Mouse (Mus musculus): ENCODE measurements around the gene Ypel4. TPM values are rescaled to one million over a fixed set of nuclear protein-coding genes. Genes with fewer than 3 reads are reported as not detected.
A peak's percentile ranks its signal among the peaks of the same experiment; 100 is the strongest.

Gene Ypel4
- polyA plus RNA-seq, 1 experiment from 2014 or later: 6.2 TPM

- Histone ChIP-seq H3K9me3 (replicated peaks; ENCODE audit: control insufficient read depth, low read length) (no peaks in the 10 kb centered on the region), H3K4me3 (ENCODE audit: low read depth, low read length) (no peak overlapping the region), H3K4me2 (ENCODE audit: low read depth, low read length) (no peak overlapping the region), H3K27me3 (ENCODE audit: control insufficient read depth, insufficient read depth, low read length) (no peaks in the 10 kb centered on the region), H3K9ac (replicated peaks; ENCODE audit: low read length) (no peak overlapping the region), H3K27ac (replicated peaks; ENCODE audit: low read depth, low read length) (no peak overlapping the region), H3K36me3 (replicated peaks; ENCODE audit: control insufficient read depth, insufficient read depth, low read depth, low read length) (no peaks in the 10 kb centered on the region; the same call in 1 of the 2 replicates), H3K4me1 (ENCODE audit: control insufficient read depth, insufficient read depth, low read length) (no peaks in the 10 kb centered on the region)
- no peak for ATAC-seq (replicated peaks; ENCODE audit: insufficient number of reproducible peaks, low FRiP score, low TSS enrichment, low read depth)
- WGBS: 51% methylated on average over 1 of the region's 1 CpGs
- no peak for DNase-seq (ENCODE audit: low spot score)
These were observed 26.3 kb upstream of the Ypel4 start for GRCm38 (mm10) chr2:84707523-84707922.

- H3K9ac ChIP-seq (replicated peaks; ENCODE audit: low read length): no peak overlapping the region
- no peak overlapping the region for H3K27ac ChIP-seq (replicated peaks; ENCODE audit: low read depth, low read length)
- 90% methylated on average over 2 of the region's 2 CpGs for WGBS
- no peaks in the 10 kb centered on the region for H3K4me1 ChIP-seq (ENCODE audit: control insufficient read depth, insufficient read depth, low read length)
- H3K36me3 ChIP-seq (replicated peaks; ENCODE audit: control insufficient read depth, insufficient read depth, low read depth, low read length): no peaks in the 10 kb centered on the region; the same call in 1 of the 2 replicates
- no peak overlapping the region for H3K4me2 ChIP-seq (ENCODE audit: low read depth, low read length)
- no peaks in the 10 kb centered on the region for H3K9me3 ChIP-seq (replicated peaks; ENCODE audit: control insufficient read depth, low read length)
- H3K27me3 ChIP-seq (ENCODE audit: control insufficient read depth, insufficient read depth, low read length): no peaks in the 10 kb centered on the region
- DNase-seq (ENCODE audit: low spot score): no peak
- H3K4me3 ChIP-seq (ENCODE audit: low read depth, low read length): no peak overlapping the region
- no peak for ATAC-seq (replicated peaks; ENCODE audit: insufficient number of reproducible peaks, low FRiP score, low TSS enrichment, low read depth)
These were observed 22.0 kb upstream of the Ypel4 start for GRCm38 (mm10) chr2:84711898-84712297.

- Histone ChIP-seq H3K27me3 (ENCODE audit: control insufficient read depth, insufficient read depth, low read length) (no peaks in the 10 kb centered on the region), H3K27ac (replicated peaks; ENCODE audit: low read depth, low read length) (peak overlapping the region; percentile 91), H3K9ac (replicated peaks; ENCODE audit: low read length) (peak overlapping the region; percentile 89), H3K9me3 (replicated peaks; ENCODE audit: control insufficient read depth, low read length) (no peaks in the 10 kb centered on the region), H3K4me1 (ENCODE audit: control insufficient read depth, insufficient read depth, low read length) (no peaks in the 10 kb centered on the region), H3K4me3 (ENCODE audit: low read depth, low read length) (peak overlapping the region; percentile 85), H3K36me3 (replicated peaks; ENCODE audit: control insufficient read depth, insufficient read depth, low read depth, low read length) (no peaks in the 10 kb centered on the region; the same call in 1 of the 2 replicates), H3K4me2 (ENCODE audit: low read depth, low read length) (peak overlapping the region; percentile 63)
- DNase-seq (ENCODE audit: low spot score): peak; percentile 25
- peak; percentile 37 for ATAC-seq (replicated peaks; ENCODE audit: insufficient number of reproducible peaks, low FRiP score, low TSS enrichment, low read depth)
- under 1% methylated on average over 20 of the region's 26 CpGs for WGBS
These were observed 19.4 kb upstream of the Ypel4 start for GRCm38 (mm10) chr2:84714422-84714810.

- Histone ChIP-seq H3K27ac (replicated peaks; ENCODE audit: low read depth, low read length) (peak within 1 kb of the TSS; percentile 91), H3K36me3 (replicated peaks; ENCODE audit: control insufficient read depth, insufficient read depth, low read depth, low read length) (no peaks in the 10 kb centered on the region; the same call in 1 of the 2 replicates), H3K4me3 (ENCODE audit: low read depth, low read length) (peak within 1 kb of the TSS; percentile 85), H3K4me2 (ENCODE audit: low read depth, low read length) (peak within 1 kb of the TSS; percentile 76), H3K9me3 (replicated peaks; ENCODE audit: control insufficient read depth, low read length) (no peaks in the 10 kb centered on the region), H3K4me1 (ENCODE audit: control insufficient read depth, insufficient read depth, low read length) (no peaks in the 10 kb centered on the region), H3K27me3 (ENCODE audit: control insufficient read depth, insufficient read depth, low read length) (no peaks in the 10 kb centered on the region), H3K9ac (replicated peaks; ENCODE audit: low read length) (peak within 1 kb of the TSS; percentile 89)
- peak; percentile 96 for ATAC-seq (replicated peaks; ENCODE audit: insufficient number of reproducible peaks, low FRiP score, low TSS enrichment, low read depth)
- under 1% methylated on average over 105 of the region's 107 CpGs for WGBS
- DNase-seq (ENCODE audit: low spot score): peak; percentile 98
These were observed 18.9 kb upstream of the Ypel4 start, which contains the start of gene Zdhhc5 for GRCm38 (mm10) chr2:84714811-84715561. Gene Zdhhc5, minus strand, starts transcription at chr2:84715180.

GRCm38 (mm10) chr2:84715562-84716361 lies 18.1 kb upstream of the Ypel4 start:
- Histone ChIP-seq H3K27me3 (ENCODE audit: control insufficient read depth, insufficient read depth, low read length) (no peaks in the 10 kb centered on the region), H3K4me2 (ENCODE audit: low read depth, low read length) (peak overlapping the region; percentile 76), H3K4me1 (ENCODE audit: control insufficient read depth, insufficient read depth, low read length) (no peaks in the 10 kb centered on the region), H3K4me3 (ENCODE audit: low read depth, low read length) (peak overlapping the region; percentile 85), H3K9ac (replicated peaks; ENCODE audit: low read length) (peak overlapping the region; percentile 89), H3K27ac (replicated peaks; ENCODE audit: low read depth, low read length) (peak overlapping the region; percentile 91), H3K9me3 (replicated peaks; ENCODE audit: control insufficient read depth, low read length) (no peaks in the 10 kb centered on the region), H3K36me3 (replicated peaks; ENCODE audit: control insufficient read depth, insufficient read depth, low read depth, low read length) (no peaks in the 10 kb centered on the region)
- ATAC-seq (replicated peaks; ENCODE audit: insufficient number of reproducible peaks, low FRiP score, low TSS enrichment, low read depth) (peak; percentile 93), DNase-seq (ENCODE audit: low spot score) (peak; percentile 92)
- under 1% methylated on average over 33 of the region's 33 CpGs for WGBS

GRCm38 (mm10) chr2:84716423-84717355 lies 17.2 kb upstream of the Ypel4 start:
- 36% methylated on average over 9 of the region's 9 CpGs for WGBS
- no peaks in the 10 kb centered on the region for H3K36me3 ChIP-seq (replicated peaks; ENCODE audit: control insufficient read depth, insufficient read depth, low read depth, low read length)

GRCm38 (mm10) chr2:84717357-84717756 lies 16.5 kb upstream of the Ypel4 start:
- Histone ChIP-seq H3K9ac (replicated peaks; ENCODE audit: low read length) (no peak overlapping the region), H3K27ac (replicated peaks; ENCODE audit: low read depth, low read length) (no peak overlapping the region), H3K36me3 (replicated peaks; ENCODE audit: control insufficient read depth, insufficient read depth, low read depth, low read length) (no peaks in the 10 kb centered on the region), H3K4me2 (ENCODE audit: low read depth, low read length) (no peak overlapping the region), H3K4me1 (ENCODE audit: control insufficient read depth, insufficient read depth, low read length) (no peaks in the 10 kb centered on the region), H3K27me3 (ENCODE audit: control insufficient read depth, insufficient read depth, low read length) (no peaks in the 10 kb centered on the region), H3K9me3 (replicated peaks; ENCODE audit: control insufficient read depth, low read length) (no peaks in the 10 kb centered on the region), H3K4me3 (ENCODE audit: low read depth, low read length) (no peak overlapping the region)
- 92% methylated on average over 4 of the region's 4 CpGs for WGBS
- no peak for ATAC-seq (replicated peaks; ENCODE audit: insufficient number of reproducible peaks, low FRiP score, low TSS enrichment, low read depth)
- no peak for DNase-seq (ENCODE audit: low spot score)

More at GRCm38 (mm10) chr2:84716423-84717355, 17.2 kb upstream of the Ypel4 start:
- Histone ChIP-seq H3K4me1 (ENCODE audit: control insufficient read depth, insufficient read depth, low read length) (no peaks in the 10 kb centered on the region), H3K4me2 (ENCODE audit: low read depth, low read length) (peak overlapping the region; percentile 76), H3K9ac (replicated peaks; ENCODE audit: low read length) (peak overlapping the region; percentile 89), H3K27me3 (ENCODE audit: control insufficient read depth, insufficient read depth, low read length) (no peaks in the 10 kb centered on the region), H3K27ac (replicated peaks; ENCODE audit: low read depth, low read length) (peak overlapping the region; percentile 75; the same call in 1 of the 2 replicates), H3K9me3 (replicated peaks; ENCODE audit: control insufficient read depth, low read length) (no peaks in the 10 kb centered on the region), H3K4me3 (ENCODE audit: low read depth, low read length) (peak overlapping the region; percentile 85)
- no peak for ATAC-seq (replicated peaks; ENCODE audit: insufficient number of reproducible peaks, low FRiP score, low TSS enrichment, low read depth)
- DNase-seq (ENCODE audit: low spot score): no peak

Data from embryonic facial prominence, embryonic 11.5 days (tissue).